Mouse (Mus musculus): ENCODE results near the gene Gm9837.
"Not testable (repeated sequence)": the region's sequence is repeated elsewhere in the genome, so short reads cannot be mapped to it uniquely, and the experiment has no call there.

Gene Gm9837

GRCm38 (mm10) chr11:53456474-53457371 lies 13.6 kb downstream of the Gm9837 start, which contains the start of the genes Gm10447 and Shroom1:
Gm10447 (minus strand) TSS chr11:53457110.
Shroom1 (plus strand) TSS chr11:53457205.
- DNase-seq (ENCODE audit: low spot score in 2 of 2): no peak

- DNase-seq (ENCODE audit: low spot score in 2 of 2): no peak
These were observed 17.2 kb downstream of the Gm9837 start for GRCm38 (mm10) chr11:53453031-53453430.

DNA sequence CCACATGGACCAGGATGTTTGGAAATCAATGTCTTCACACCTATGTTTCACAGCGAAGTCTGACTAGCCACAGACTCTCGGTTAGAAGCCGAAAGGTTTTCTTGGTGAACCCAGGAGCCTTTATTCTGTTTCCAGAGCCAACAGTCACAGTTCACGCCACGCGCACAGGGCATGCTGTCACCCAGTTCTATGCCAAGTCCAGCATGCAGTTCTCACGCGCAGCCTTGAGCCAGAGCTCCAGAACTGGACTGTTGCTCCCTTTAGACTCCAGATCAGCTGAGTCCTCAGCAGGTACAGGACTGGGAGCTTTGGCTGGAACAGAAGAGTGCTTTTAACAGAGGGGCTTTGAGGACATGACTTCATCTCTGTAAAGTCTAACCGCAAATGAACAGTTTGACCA lies 17.9 kb downstream of the Gm9837 start:
- DNase-seq (ENCODE audit: low spot score in 2 of 2): no peak

- DNase-seq (ENCODE audit: low spot score in 2 of 2): no peak
These were observed 18.9 kb downstream of the Gm9837 start for GRCm38 (mm10) chr11:53451361-53451760.

- DNase-seq (ENCODE audit: low spot score in 2 of 2): no peak
These were observed 20.1 kb downstream of the Gm9837 start for GRCm38 (mm10) chr11:53450070-53450705.

GRCm38 (mm10) chr11:53448529-53448928 lies 21.8 kb downstream of the Gm9837 start:
- no peak for DNase-seq (ENCODE audit: low spot score in 2 of 2)

- no peak for DNase-seq (ENCODE audit: low spot score in 2 of 2)
These were observed 22.3 kb downstream of the Gm9837 start for GRCm38 (mm10) chr11:53447996-53448395.

DNA sequence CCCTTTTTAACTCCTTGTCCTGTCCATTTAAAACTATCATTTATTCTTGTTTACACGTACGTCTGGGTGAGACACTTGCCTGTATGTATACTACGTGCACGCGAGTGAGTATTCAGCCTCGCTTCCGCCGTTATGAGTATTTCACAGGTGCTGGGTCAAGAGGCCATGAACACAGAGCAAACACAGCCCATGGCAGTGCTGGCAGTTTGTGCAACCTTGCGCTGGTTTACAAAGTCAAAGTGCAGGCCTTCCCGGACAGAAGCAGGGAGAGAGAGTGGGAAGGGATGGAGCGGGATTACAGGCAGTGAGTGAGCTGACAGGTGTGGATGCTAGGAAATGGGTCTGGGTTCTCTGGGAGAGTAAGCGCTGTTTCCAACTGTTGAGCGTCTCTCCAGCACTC lies 24.1 kb downstream of the Gm9837 start:
- DNase-seq (ENCODE audit: low spot score in 2 of 2): no peak

GRCm38 (mm10) chr11:53445562-53445961 lies 24.7 kb downstream of the Gm9837 start:
- DNase-seq (ENCODE audit: low spot score in 2 of 2): no peak

- DNase-seq (ENCODE audit: low spot score in 2 of 2): no peak
These were observed 26.4 kb downstream of the Gm9837 start for GRCm38 (mm10) chr11:53443861-53444260.

DNA sequence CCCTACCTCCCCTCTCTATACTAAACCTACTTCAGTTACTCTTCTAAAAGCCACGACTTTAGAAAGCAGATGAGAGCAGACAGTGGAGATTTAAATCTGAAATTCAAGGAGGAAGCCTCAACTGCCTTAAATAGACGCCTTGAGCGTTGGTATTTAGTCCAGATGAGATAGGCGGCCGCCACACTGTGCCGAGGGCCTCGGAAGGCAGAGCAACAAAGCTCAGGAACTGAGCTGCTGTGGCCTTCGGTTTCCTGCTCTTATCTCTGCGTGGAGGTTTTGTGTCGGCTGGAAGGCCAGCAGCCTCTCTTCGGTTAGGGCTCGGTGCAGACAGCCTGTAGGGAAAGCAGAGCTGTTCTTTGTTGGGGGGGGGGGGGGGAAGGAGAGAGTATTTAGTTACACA lies 28.4 kb downstream of the Gm9837 start:
- no peak for DNase-seq (ENCODE audit: low spot score in 2 of 2)

DNA sequence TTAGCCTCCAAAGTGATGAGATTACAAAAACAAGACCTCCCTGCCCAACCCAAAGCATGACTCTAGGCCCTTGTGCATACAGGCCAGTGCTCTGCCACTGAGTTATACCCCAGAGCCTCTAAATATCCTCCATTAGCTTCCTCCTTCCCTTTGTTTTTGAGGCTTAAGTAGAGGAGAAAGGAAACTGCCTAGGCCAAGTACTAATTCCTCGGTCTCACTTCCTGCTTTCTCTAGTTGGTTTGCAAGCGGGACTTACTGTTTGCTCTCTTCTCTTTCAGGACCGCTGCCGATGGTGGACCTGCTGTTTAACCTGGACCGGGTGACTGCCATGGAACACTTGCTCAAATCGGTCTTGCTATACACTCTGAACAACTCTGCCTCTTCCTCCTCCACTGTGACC lies 33.9 kb downstream of the Gm9837 start:
- DNase-seq (ENCODE audit: low spot score in 2 of 2): no peak

DNA sequence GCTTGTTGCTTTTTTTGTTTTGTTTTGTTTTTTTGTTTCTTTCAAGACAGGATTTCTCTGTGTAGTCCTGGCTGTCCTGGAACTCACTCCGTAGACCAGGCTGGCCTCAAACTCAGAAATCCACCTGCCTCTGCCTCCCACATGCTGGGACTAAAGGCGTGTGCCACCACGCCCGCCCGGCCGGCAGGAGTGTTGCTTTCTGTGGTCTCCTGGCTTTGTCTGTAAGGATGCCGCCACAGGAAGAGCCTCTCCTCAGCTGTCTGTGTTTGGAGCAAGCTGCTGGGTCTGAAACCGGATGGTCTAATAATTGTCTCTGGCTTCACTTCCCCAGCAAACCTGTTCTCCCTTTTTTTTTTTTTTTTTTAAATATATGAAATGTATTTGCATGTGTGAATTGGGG lies 34.8 kb downstream of the Gm9837 start:
- no peak for DNase-seq (ENCODE audit: low spot score in 2 of 2)

DNA sequence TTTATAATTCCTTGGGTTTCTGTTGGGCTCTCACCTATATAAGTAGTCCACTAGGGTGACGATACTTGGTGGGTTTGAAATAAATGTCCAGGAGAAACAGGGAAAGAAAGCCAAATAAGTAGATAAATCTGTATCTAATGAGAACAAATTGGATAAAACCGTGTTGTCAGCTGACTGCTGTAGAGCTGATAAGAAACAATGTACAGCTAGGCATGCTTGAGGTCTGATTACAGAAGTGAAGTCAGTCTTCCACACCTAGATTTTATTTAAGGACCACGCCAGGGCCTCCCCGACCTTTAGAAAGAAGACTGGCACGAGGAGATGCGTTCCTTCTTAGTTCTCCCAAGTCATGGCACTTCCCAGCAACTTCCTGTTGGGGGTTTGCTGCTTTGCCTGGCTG lies 37.2 kb downstream of the Gm9837 start:
- no peak for DNase-seq (ENCODE audit: low spot score in 2 of 2)

DNA sequence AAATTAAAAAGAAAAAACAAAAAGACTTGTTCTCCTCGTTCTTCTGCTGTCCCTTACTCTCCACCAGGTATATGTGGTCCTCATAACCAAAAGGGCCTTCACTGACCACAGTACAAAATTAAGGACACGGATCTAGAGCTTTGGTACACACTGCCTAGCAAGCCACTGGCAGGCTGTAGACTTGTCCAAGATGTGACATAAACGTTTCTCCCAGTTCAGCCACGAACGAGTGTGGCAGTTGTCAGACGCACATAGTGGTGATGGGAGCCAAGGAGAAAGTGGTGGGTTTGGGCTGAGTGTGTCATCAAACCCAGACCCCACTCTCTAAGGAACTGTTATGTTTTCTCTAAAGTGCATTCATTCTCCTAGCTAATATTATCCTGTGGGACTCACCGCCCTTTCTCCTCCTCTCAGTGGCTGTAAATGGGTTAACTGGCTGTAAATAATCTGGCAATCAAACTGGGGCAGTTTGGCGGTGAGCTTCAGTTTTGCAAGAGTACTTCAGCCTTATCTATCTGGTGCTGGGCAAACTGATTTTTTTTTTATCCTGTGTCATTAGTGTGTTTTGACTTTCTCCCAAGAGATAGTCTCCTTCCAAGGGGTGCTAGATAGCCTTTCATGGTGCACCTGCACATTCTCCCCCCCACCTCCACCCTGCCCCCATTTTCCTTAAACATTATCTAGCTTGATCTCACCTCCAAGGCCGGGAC lies 38.8 kb downstream of the Gm9837 start:
- DNase-seq (ENCODE audit: low spot score in 2 of 2): no peak

- peak; percentile 99 to 100 for DNase-seq (ENCODE audit: low spot score in 2 of 2)
These were observed 39.5 kb downstream of the Gm9837 start, which contains the start of the genes Uqcrq and Gdf9 for GRCm38 (mm10) chr11:53430670-53431346. Uqcrq (minus strand) TSS chr11:53430831. Gdf9 (plus strand) TSS chr11:53431023.

GRCm38 (mm10) chr11:53430300-53430669 lies 40.0 kb downstream of the Gm9837 start:
- no peak for DNase-seq (ENCODE audit: low spot score in 2 of 2)

DNA sequence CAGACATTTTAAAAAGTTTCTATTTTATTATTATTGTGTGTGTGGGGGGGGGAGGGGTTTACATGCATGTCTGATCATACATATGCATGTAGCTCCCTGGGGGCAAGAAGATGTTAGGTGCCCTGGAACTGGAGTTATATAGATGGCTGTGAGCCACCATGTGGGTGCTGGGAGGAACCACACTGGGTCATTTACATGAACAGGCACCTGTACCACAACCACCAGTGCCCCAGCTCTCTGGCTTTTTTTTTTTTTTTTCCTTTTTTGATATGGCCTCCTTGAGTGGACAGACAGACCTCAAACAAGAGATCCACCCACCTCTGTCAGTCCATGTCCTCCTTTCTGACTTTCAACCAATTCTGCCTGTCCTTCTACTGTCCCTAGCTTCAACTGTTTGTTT lies 41.1 kb downstream of the Gm9837 start:
- DNase-seq (ENCODE audit: low spot score in 2 of 2): no peak

GRCm38 (mm10) chr11:53428716-53429057 lies 41.6 kb downstream of the Gm9837 start:
- no peak for DNase-seq (ENCODE audit: low spot score in 2 of 2)

DNA sequence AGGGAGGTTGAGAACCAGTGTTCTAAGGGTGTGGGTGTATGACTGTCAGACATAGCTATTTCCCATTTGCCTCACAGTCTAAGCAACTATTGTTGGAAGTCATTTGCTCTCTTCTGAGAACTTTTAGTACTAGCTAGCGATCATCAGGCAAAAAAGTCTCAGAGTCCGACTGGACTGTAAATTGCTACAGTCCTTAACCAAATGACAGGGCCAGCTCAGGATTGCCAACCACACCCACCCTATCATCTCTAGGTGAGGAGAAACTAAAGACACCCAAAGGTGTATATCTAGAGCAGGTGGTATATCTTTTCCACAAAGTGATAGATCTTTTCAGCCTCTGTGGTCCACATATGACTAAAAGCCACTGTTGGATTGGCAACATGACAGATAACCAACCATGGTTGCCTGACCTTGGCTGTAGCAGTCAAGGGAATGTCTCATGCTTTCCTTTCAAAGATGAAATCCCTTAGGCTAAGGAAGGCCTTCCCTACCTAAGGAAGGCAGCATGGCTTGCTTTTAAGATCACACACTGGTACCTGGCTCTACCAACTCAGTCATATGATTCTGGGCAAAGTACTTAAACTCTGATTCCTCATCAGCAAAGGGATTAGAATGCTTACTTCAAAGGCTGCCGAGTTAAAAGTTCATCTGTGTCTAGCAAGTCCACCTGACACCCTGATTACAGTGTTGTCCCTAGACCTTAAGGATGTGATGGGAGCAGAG lies 42.1 kb downstream of the Gm9837 start:
- DNase-seq (ENCODE audit: low spot score in 2 of 2): no peak

DNA sequence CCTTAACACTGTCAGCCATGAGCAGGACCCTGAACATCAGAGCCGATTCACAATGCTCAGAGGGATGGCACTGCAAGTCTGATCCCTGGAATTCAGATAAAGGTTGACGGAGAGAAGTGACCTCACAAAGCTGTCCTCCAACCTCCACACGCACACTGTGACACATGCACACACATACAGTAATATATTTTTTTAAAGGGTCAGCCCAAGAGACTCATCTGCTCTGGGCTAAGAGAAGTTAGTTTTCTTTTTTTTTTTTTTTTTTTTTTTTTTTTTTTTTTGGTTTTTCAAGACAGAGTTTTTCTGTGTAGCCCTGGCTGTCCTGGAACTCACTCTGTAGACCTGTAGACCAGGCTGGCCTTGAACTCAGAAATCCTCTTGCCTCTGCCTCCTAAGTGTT lies 43.4 kb downstream of the Gm9837 start:
- not testable (repeated sequence) for DNase-seq (ENCODE audit: low spot score in 2 of 2)
